ENCODE assay signal across 17 mouse cellular contexts in genomic region chr6:143960081-143960480, GRCm38 (mm10).
"Had no signal": no experiment of that assay in that cellular context is flagged by ENCODE, and none has a peak within 500 bp of the region (broad histone marks: within the 10 kb centered on the region; RNA-seq: fewer than 3 reads in every experiment).

No protein-coding gene starts in this region.

- H3K4me3 ChIP-seq: midbrain, embryonic 10.5 days; midbrain, embryonic 12.5 days; myocyte; neural tube, embryonic 13.5 days; neural tube, embryonic 15.5 days; stomach, embryonic 15.5 days had no signal

- H3K27me3 ChIP-seq: midbrain, embryonic 12.5 days; neural tube, embryonic 13.5 days; neural tube, embryonic 15.5 days; stomach, embryonic 15.5 days had no signal

- H3K4me1 ChIP-seq: midbrain, embryonic 10.5 days; midbrain, embryonic 12.5 days; neural tube, embryonic 13.5 days; neural tube, embryonic 15.5 days; stomach, embryonic 15.5 days had no signal

- H3K36me3 ChIP-seq: stomach, embryonic 15.5 days had no signal

- DNase-seq: lung, adult 18-20 months; lung, embryonic 14.5 days; lung, postnatal 10 days; lung, postnatal 4 days; midbrain, embryonic 14.5 days; right cerebral cortex, postnatal 14 days; thymus, adult 2 months; thymus, postnatal 25 days; thymus, postnatal 4 days had no signal

- H3K9me3 ChIP-seq: midbrain, embryonic 10.5 days; midbrain, embryonic 12.5 days; neural tube, embryonic 13.5 days; neural tube, embryonic 15.5 days; stomach, embryonic 15.5 days had no signal

- H3K27ac ChIP-seq: midbrain, embryonic 10.5 days; midbrain, embryonic 12.5 days; neural tube, embryonic 13.5 days; neural tube, embryonic 15.5 days; stomach, embryonic 15.5 days; stomach, postnatal 0 days had no signal

- ATAC-seq: midbrain, embryonic 16.5 days had no signal
